Mouse (Mus musculus): Measurements from ENCODE around the gene Prkaca. TPM values are rescaled to one million over a fixed set of nuclear protein-coding genes. Genes with fewer than 3 reads are reported as not detected.
"Not testable (repeated sequence)": the region's sequence is repeated elsewhere in the genome, so short reads cannot be mapped to it uniquely, and the experiment has no call there.

Gene Prkaca
- polyA plus RNA-seq, 1 experiment from 2014 or later = 102 TPM

DNA sequence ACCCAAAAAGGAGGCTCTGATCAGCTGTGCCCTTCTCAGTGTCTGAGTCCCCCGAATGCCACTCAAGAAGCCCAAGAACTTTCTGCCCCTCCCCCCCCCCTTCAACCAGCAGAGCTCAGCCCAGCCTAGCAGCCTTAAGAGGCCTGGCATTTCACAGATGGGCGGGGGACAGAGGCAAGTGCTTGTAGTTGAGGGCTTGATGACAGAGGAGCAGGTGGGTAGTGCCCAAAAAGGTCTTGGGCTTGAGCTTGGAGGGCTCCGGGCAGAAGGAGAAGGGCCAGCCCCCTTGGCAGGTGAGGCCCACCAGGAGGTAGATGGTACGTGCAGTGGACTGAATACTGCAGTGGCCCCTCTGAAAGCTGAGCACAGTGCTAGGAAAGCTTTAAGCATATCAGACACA lies 1.7 kb downstream of the Prkaca start:
- CTCF ChIA-PET = interaction anchor here (1.0 kb wide), 1 partner anchor 19 kb away, joined by 4 read pairs; no protein-coding TSS in a partner anchor
- H3K27me3 ChIP-seq = no peaks in the 10 kb centered on the region
- DNase-seq (ENCODE audit: low read depth, low spot score) (no peak), ATAC-seq (no peak)
- POLR2A ChIA-PET = interaction anchor here (0.7 kb wide), 1 partner anchor 681 kb away, joined by 8 read pairs; no protein-coding TSS in a partner anchor
- in situ Hi-C loops (cut with MboI; ENCODE audit: low pct_unique_long_range_greater_than_20kb) = no loop called here
- TF ChIP-seq CTCF (IDR thresholded peaks at IDR 0.05) = no peak

DNA sequence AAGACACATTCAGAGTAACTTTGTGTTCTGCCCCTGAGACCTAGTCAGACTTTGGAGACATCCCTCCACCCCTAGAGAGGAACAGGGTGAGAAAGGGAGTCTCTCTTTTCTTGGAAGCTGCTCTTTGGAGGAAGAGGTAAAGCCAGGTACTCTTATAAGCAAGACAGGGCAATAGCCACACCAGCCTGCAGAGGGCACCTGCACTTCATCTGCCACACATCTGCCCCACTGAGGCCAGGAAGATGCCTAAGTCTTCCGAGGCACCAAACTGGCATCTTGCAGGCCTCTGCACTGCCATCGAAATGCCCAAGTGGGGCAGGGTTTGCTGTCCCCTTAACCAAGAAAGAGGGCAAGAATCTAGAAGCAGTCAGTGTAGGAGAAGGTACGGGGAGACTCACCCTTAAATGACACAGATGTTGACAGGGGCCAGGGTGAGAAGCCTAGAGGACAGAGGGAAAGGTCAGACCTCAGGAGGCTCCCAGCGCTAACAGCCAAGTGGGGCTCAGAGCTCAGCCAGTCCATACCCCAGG lies 3.4 kb downstream of the Prkaca start:
- in situ Hi-C loops (cut with MboI; ENCODE audit: low pct_unique_long_range_greater_than_20kb) = no loop called here
- no peak for ATAC-seq
- H3K27me3 ChIP-seq = no peaks in the 10 kb centered on the region
- DNase-seq (ENCODE audit: low read depth, low spot score) = no peak
- TF ChIP-seq CTCF (IDR thresholded peaks at IDR 0.05) = no peak
- CTCF ChIA-PET = interaction anchor here (1.1 to 1.4 kb wide), 3 partner anchors 12 to 23 kb away, joined by 3 to 6 read pairs (median 4); no protein-coding TSS in a partner anchor
- POLR2A ChIA-PET = no interaction called here

DNA sequence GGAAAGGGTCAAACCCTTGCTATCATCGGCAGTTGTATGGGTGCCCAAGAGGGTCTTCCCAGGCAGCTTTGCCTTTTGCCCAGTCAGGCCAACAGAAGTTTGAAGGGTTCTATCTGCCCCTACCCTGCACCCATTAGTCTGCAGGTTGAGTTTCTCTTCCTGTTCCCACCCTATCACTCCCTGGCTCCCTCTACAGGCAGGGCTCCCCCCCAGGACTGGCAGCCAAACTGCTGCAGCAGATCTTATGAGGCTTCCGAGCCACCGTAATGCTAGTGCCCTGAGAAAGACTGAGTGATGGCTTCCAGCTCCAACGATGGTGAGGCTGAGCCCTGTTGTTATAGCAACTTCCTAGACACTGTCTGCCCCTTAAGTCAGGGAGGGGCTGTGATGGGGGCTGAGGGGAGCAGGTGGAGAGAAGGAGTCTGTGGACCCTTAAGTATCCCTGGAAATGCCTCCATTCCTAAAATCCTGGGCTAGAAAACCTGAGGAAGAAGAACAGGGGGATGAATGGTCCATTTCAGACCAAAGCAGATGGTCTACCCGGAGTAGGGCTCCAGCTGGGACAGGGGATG lies 4.1 kb downstream of the Prkaca start:
- no peaks in the 10 kb centered on the region for H3K27me3 ChIP-seq
- in situ Hi-C loops (cut with MboI; ENCODE audit: low pct_unique_long_range_greater_than_20kb) = no loop called here
- no peak for ATAC-seq
- ChIA-PET POLR2A (interaction anchor here (0.7 kb wide), 1 partner anchor 12 kb away, joined by 3 read pairs; no protein-coding TSS in a partner anchor), CTCF (interaction anchor here (1.3 kb wide), 1 partner anchor 11 kb away, joined by 5 read pairs; no protein-coding TSS in a partner anchor)
- no peak for TF ChIP-seq CTCF (IDR thresholded peaks at IDR 0.05)
- DNase-seq (ENCODE audit: low read depth, low spot score) = no peak

DNA sequence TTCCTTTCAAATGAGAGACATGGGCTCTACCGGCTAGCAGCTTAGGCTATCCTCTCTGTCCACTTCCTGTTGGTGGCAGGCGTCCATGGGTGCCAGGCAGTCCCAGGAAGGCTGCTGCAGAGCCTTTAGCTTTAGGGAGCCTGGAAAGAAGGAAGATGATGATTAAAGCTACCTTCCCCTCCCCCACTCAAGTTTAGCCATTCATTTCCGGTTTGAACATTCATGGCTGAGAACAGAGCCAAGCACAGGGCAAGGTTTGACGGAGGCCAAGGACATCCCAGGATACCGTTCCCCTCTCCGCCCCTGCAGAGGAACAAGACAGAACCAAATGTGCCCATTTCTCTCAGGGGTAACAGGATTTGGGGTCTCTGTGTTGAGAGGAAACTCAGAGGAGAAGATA lies 4.9 kb downstream of the Prkaca start:
- TF ChIP-seq CTCF (IDR thresholded peaks at IDR 0.05) = no peak
- DNase-seq (ENCODE audit: low read depth, low spot score) (no peak), ATAC-seq (no peak)
- H3K27me3 ChIP-seq = no peaks in the 10 kb centered on the region
- ChIA-PET POLR2A (no interaction called here), CTCF (interaction anchor here (1.3 kb wide), 1 partner anchor 10 kb away, joined by 5 read pairs; no protein-coding TSS in a partner anchor)
- in situ Hi-C loops (cut with MboI; ENCODE audit: low pct_unique_long_range_greater_than_20kb) = no loop called here

DNA sequence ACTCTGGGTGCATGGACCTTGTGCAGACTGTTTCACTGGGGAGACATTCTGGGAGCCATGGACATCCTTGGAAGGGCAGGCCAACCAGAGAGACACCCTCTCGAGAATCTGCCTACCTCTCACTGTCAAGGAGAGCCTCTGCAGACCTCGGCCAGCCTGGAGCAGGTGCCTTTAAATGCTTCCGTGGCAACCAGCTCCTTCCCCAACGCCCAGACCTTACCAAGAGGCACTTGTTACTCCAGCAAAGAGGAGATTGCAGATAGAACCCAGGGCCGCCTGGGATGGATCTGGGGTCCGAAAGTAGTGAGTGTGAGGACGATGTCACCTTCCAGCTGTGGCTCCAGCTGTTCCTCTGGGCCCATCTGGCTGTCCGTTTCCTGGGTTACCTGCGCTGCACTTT lies 5.4 kb downstream of the Prkaca start:
- POLR2A ChIA-PET = no interaction called here

DNA sequence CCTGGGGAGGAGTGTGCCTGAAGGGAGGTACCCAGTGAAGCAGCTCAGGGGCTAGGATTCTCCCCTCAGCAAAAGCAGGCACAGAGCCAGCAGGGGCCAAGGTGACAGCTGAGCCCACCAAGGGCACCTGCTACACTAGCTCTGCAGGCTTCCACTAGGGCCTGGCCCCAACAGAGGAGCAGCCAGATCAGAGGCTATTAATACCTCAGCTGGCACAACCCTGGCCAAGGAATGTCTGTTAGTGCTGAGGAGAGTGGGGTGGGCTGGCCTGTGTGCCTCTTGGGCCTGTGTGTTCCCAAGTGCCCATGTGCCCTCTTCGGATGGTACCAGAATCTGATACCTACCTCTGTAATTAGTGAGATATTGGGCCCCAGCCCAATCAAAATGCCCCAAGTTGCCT lies 7.5 kb downstream of the Prkaca start:
- in situ Hi-C loops (cut with MboI; ENCODE audit: low pct_unique_long_range_greater_than_20kb) = no loop called here
- DNase-seq (ENCODE audit: low read depth, low spot score) = no peak
- no peaks in the 10 kb centered on the region for H3K27me3 ChIP-seq
- no peak for ATAC-seq
- CTCF ChIA-PET = no interaction called here
- TF ChIP-seq CTCF (IDR thresholded peaks at IDR 0.05) = no peak
- POLR2A ChIA-PET = no interaction called here

More for the DNA sequence above, 5.4 kb downstream of the Prkaca start:
- no peak for TF ChIP-seq CTCF (IDR thresholded peaks at IDR 0.05)
- CTCF ChIA-PET = interaction anchor here (1.3 kb wide), 1 partner anchor 9 kb away, joined by 5 read pairs; no protein-coding TSS in a partner anchor
- no peaks in the 10 kb centered on the region for H3K27me3 ChIP-seq
- in situ Hi-C loops (cut with MboI; ENCODE audit: low pct_unique_long_range_greater_than_20kb) = no loop called here
- DNase-seq (ENCODE audit: low read depth, low spot score) (no peak), ATAC-seq (no peak)

DNA sequence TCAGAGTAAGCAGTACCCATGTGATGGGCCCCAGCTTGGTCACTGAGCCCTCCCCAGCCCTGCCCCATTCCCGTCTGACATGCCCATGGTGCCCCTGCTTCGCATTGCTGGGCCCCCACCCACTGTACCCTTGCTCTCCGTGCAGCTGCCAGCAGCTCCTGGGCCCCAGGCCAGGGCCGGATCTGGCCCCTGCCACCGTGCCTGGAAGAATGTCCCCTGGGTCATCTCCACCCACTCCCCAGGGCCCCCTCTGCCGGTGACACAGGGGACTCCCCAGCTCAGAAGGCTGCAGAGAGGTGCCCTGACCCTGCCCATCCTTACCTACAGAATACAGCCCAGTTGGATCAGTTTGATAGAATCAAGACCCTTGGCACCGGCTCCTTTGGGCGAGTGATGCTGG lies 8.1 kb downstream of the Prkaca start:
- POLR2A ChIA-PET = no interaction called here

DNA sequence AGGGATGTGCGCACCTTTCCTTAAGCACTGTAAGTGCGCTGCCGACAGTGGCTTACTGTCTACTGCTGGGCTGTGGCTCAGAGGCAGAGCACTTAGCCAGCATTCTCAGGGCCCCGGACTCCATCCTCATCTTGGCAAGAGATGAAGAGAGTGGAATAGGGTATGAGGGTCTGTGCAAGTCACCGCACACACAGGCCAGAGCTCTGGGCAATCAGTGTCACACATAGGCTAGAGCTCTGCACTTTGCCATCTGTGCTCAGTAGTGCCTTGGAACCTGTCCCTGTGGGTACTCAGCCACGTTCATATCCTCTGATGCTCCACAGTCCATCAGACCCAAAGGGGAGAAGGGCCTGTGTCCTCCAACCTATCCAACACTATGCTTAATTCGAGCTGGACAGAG lies 8.7 kb downstream of the Prkaca start:
- no peak for TF ChIP-seq CTCF (IDR thresholded peaks at IDR 0.05)
- POLR2A ChIA-PET = no interaction called here
- no peak for DNase-seq (ENCODE audit: low read depth, low spot score)
- in situ Hi-C loops (cut with MboI; ENCODE audit: low pct_unique_long_range_greater_than_20kb) = no loop called here
- CTCF ChIA-PET = no interaction called here
- no peaks in the 10 kb centered on the region for H3K27me3 ChIP-seq
- ATAC-seq = no peak

More for the DNA sequence above, 8.1 kb downstream of the Prkaca start:
- in situ Hi-C loops (cut with MboI; ENCODE audit: low pct_unique_long_range_greater_than_20kb) = no loop called here
- DNase-seq (ENCODE audit: low read depth, low spot score) (no peak), ATAC-seq (no peak)
- TF ChIP-seq CTCF (IDR thresholded peaks at IDR 0.05) = no peak
- H3K27me3 ChIP-seq = no peaks in the 10 kb centered on the region
- CTCF ChIA-PET = no interaction called here

DNA sequence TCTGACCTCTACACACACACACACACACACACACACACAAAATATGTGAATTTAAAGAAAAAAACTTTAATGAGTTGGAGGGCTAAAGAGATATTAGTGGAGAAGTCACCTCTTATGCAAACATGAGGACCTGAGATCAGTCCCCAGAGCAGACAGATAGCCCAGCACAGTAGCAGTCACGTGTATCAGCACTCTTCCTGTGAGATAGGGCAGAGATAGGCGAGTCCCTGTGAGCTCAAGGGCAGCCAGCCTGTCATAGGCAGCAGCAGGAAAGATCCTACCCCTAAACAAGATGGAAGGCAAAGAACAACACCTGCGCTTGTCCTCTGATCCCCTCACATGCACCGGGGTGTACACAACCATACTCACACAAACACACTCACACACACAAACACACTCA lies 9.7 kb downstream of the Prkaca start:
- ChIA-PET CTCF (no interaction called here), POLR2A (no interaction called here)
- in situ Hi-C loops (cut with MboI; ENCODE audit: low pct_unique_long_range_greater_than_20kb) = no loop called here
- no peaks in the 10 kb centered on the region for H3K27me3 ChIP-seq
- TF ChIP-seq CTCF (IDR thresholded peaks at IDR 0.05) = no peak
- DNase-seq (ENCODE audit: low read depth, low spot score) (no peak), ATAC-seq (no peak)

DNA sequence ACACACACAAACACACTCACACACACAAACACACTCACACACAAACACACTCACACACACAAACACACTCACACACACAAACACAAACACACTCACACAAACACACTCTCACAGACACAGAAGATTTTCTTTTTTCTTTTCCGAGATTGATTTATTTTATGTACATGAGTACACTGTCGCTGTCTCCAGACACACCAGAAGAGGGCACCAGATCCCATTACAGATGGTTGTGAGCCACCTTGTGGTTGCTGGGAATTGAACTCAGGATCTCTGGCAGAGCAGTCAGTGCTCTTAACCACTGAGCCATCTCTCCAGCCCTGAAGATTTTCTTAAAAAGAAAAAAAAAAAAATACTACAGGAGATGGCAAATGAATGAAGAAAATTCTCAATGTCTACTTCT lies 10.4 kb downstream of the Prkaca start:
- ATAC-seq; H3K27me3 ChIP-seq; DNase-seq (ENCODE audit: low read depth, low spot score); in situ Hi-C loops (cut with MboI; ENCODE audit: low pct_unique_long_range_greater_than_20kb); CTCF ChIA-PET; POLR2A ChIA-PET: not testable (repeated sequence)

DNA sequence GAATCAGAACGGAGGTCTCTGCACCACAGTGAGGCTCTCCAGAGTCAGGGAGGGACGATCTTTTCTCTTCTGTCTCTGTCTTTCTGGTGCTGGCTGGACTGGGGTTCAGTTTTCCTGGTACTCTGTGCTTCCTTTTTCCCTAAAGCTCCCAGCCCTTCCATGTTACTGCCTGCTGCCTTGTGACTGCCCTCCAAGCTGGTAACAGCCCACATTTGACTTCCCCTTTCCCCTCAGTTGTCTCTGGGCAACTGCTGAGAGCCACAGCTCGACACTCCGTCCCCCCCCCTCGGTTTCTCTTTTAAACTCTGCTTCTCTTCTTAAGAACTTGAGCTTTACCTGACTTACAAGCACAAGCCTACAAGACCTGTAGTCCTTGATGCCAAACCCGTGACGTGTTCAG lies 16.4 kb downstream of the Prkaca start:
- ATAC-seq (no peak), DNase-seq (ENCODE audit: low read depth, low spot score) (no peak)
- TF ChIP-seq CTCF (IDR thresholded peaks at IDR 0.05) = no peak
- H3K27me3 ChIP-seq = no peaks in the 10 kb centered on the region
- in situ Hi-C loops (cut with MboI; ENCODE audit: low pct_unique_long_range_greater_than_20kb) = no loop called here
- ChIA-PET CTCF (no interaction called here), POLR2A (interaction anchor here (0.6 to 1.0 kb wide), 2 partner anchors 12 to 88 kb away, joined by 3 to 5 read pairs; no protein-coding TSS in a partner anchor)
